Mouse (Mus musculus): ENCODE measurements around the gene Pdcd4.

Pdcd4 gene

GRCm38 (mm10) chr19:53869427-53870385 lies 22.3 kb upstream of the Pdcd4 start:
- in situ Hi-C loops (cut with MboI; ENCODE audit: low pct_unique_long_range_greater_than_20kb in 1 of 2, low sequenced_read_pairs in 2 of 2, unreplicated experiment in 1 of 2), result no loop called here

DNA sequence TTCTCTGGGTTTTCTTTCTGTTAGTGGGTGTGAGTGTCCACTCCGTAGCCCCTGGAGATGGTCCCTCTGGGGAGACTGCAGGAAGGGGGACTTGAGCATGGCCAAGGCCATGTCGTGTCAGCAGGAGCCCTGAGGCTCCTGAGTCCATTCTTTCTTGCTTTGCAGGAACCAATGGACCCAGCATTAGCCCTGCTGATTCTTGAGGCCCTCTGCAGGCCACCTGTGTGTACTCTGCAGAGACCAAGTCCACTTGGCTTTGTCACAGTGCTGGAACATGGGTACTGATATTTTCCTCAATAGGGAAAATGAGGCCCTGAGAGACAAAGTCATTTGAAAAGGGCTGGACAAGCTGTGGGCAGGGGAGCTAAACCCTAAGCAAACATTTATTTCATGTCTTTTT lies 21.5 kb upstream of the Pdcd4 start:
- in situ Hi-C loops (cut with MboI; ENCODE audit: low pct_unique_long_range_greater_than_20kb in 1 of 2, low sequenced_read_pairs in 2 of 2, unreplicated experiment in 1 of 2), result no loop called here

DNA sequence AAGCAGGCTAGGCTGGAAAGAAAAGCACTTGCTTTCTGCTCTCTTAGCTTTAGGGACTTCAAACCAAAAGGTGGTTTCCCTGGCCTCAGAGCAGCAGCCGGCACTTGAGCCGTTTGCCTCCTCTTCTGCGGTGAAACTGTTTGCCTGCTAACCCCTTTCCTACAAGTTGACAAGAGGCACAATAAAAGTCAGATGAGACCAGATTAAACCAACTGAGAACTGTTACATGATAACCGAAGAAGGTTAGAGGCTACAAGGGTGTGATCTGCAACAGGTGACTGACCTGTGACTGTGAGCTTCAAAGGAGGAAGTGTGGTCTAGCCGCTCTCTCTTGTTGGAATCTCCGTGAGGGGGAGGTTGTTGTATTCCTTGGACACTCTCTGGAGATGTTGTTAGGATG lies 20.5 kb upstream of the Pdcd4 start:
- in situ Hi-C loops (cut with MboI; ENCODE audit: low pct_unique_long_range_greater_than_20kb in 1 of 2, low sequenced_read_pairs in 2 of 2, unreplicated experiment in 1 of 2), result no loop called here

GRCm38 (mm10) chr19:53872994-53873713 lies 18.9 kb upstream of the Pdcd4 start:
- in situ Hi-C loops (cut with MboI; ENCODE audit: low pct_unique_long_range_greater_than_20kb in 1 of 2, low sequenced_read_pairs in 2 of 2, unreplicated experiment in 1 of 2), result no loop called here

GRCm38 (mm10) chr19:53875246-53875645 lies 16.8 kb upstream of the Pdcd4 start:
- in situ Hi-C loops (cut with MboI; ENCODE audit: low pct_unique_long_range_greater_than_20kb in 1 of 2, low sequenced_read_pairs in 2 of 2, unreplicated experiment in 1 of 2), result no loop called here

GRCm38 (mm10) chr19:53877779-53878178 lies 14.3 kb upstream of the Pdcd4 start:
- in situ Hi-C loops (cut with MboI; ENCODE audit: low pct_unique_long_range_greater_than_20kb in 1 of 2, low sequenced_read_pairs in 2 of 2, unreplicated experiment in 1 of 2), result no loop called here

GRCm38 (mm10) chr19:53880460-53880859 lies 11.6 kb upstream of the Pdcd4 start:
- in situ Hi-C loops (cut with MboI; ENCODE audit: low pct_unique_long_range_greater_than_20kb in 1 of 2, low sequenced_read_pairs in 2 of 2, unreplicated experiment in 1 of 2), result no loop called here

DNA sequence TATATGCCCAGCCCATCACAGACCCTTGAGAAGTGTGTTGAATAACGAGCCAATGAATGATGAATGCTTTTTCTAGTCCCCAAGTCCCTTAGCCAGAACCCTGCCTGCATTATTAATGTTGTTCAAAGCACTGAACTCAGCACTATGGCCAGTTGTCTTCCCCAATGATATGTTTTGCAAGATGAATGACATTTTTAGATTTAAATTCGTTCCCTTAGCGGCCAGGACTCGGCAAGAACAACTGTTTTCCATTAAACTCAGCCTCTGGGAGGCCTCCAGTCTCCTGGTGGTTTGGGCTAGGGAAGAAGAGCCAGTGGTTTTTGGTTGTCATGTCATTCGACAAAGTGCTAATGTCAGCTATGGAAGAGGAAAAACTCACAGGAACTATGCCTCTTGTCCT lies 10.2 kb upstream of the Pdcd4 start:
- in situ Hi-C loops (cut with MboI; ENCODE audit: low pct_unique_long_range_greater_than_20kb in 1 of 2, low sequenced_read_pairs in 2 of 2, unreplicated experiment in 1 of 2), result no loop called here

DNA sequence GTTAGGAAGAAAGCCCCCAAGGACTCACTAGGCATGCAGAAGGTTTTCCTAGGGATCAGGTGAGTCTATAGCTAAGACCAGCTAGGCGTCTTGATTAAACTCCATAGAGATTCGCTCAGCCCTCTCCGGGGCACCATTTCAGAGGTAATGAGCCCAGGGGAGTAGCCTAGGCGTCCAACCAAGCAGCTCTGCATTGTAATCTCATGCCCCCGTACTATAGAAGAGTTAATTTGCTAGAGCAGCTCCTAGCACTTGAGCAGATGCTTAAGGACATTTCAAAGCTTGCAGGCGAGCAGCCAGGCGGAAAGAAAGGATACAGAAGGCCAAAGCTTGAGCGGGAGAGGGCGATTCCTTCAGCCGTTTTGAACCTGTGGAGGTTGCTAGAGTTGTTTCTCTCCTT lies 6.6 kb upstream of the Pdcd4 start:
- in situ Hi-C loops (cut with MboI; ENCODE audit: low pct_unique_long_range_greater_than_20kb in 1 of 2, low sequenced_read_pairs in 2 of 2, unreplicated experiment in 1 of 2), result no loop called here

GRCm38 (mm10) chr19:53886576-53887370 lies 5.3 kb upstream of the Pdcd4 start:
- in situ Hi-C loops (cut with MboI; ENCODE audit: low pct_unique_long_range_greater_than_20kb in 1 of 2, low sequenced_read_pairs in 2 of 2, unreplicated experiment in 1 of 2), result no loop called here

- in situ Hi-C loops (cut with MboI; ENCODE audit: low pct_unique_long_range_greater_than_20kb in 1 of 2, low sequenced_read_pairs in 2 of 2, unreplicated experiment in 1 of 2), result no loop called here
Observed at GRCm38 (mm10) chr19:53887822-53888221, 4.2 kb upstream of the Pdcd4 start.

DNA sequence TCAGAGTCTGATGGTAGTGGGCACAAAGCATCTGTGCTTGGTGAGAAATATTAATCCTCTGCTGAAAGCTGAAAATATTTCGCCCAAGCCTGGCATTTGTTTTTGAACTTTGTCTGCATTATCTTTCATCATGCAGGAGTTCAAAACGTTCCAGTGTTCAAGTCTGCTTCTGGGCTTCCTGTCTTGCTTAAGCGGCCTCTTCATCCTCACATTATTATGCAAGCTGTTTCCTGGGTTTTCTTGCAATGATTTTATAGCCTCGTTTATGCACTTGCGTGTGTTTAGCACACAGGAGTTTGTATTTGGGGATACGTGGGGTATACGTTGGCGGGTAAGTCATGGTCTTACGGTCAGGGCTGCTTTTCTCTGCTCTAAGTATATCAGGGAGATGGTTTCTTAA lies 3.7 kb upstream of the Pdcd4 start:
- in situ Hi-C loops (cut with MboI; ENCODE audit: low pct_unique_long_range_greater_than_20kb in 1 of 2, low sequenced_read_pairs in 2 of 2, unreplicated experiment in 1 of 2), result no loop called here

DNA sequence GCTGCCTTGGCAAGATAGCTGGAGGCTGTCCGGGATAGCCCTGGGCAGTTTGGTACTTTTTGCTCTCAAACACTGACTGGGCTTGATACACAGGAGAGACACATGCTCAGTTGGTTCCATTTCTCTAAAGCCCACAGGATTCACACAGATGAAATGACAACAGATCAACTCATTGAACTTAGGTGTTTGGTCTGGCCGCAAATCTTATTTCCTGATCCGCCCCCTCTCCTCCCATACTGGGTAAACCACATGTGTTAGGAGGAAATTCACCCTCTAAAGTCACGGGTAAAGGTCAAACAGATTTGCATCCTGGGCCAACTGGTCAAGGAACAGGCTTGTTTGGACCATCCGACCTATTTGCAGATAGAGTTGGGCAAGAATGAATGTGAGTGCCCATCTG lies 2.5 kb upstream of the Pdcd4 start:
- in situ Hi-C loops (cut with MboI; ENCODE audit: low pct_unique_long_range_greater_than_20kb in 1 of 2, low sequenced_read_pairs in 2 of 2, unreplicated experiment in 1 of 2), result no loop called here

DNA sequence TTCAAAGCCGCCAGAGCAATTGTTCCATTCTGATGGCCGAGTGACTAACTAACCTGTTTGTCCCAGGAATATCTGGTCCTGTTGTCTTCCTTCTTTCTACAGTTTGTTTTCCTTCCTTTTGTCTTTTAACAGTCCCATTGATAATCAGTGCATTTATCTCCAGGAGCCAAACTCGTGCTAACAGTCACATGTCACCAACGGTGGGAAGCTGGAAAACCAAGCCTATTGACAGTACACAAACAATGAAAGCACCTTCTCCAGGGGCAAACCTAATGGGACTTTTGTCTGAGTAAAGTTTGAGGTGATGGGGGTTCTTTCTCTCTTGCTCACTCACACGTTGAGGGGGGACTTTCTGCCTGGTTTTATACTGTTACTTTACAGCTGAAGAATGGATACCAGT lies 1.8 kb upstream of the Pdcd4 start:
- in situ Hi-C loops (cut with MboI; ENCODE audit: low pct_unique_long_range_greater_than_20kb in 1 of 2, low sequenced_read_pairs in 2 of 2, unreplicated experiment in 1 of 2), result no loop called here

GRCm38 (mm10) chr19:53890781-53891251 lies 1.2 kb upstream of the Pdcd4 start:
- in situ Hi-C loops (cut with MboI; ENCODE audit: low pct_unique_long_range_greater_than_20kb in 1 of 2, low sequenced_read_pairs in 2 of 2, unreplicated experiment in 1 of 2), result no loop called here

GRCm38 (mm10) chr19:53891569-53891968 lies 462 bp upstream of the Pdcd4 start:
- in situ Hi-C loops (cut with MboI; ENCODE audit: low pct_unique_long_range_greater_than_20kb in 1 of 2, low sequenced_read_pairs in 2 of 2, unreplicated experiment in 1 of 2), result no loop called here

DNA sequence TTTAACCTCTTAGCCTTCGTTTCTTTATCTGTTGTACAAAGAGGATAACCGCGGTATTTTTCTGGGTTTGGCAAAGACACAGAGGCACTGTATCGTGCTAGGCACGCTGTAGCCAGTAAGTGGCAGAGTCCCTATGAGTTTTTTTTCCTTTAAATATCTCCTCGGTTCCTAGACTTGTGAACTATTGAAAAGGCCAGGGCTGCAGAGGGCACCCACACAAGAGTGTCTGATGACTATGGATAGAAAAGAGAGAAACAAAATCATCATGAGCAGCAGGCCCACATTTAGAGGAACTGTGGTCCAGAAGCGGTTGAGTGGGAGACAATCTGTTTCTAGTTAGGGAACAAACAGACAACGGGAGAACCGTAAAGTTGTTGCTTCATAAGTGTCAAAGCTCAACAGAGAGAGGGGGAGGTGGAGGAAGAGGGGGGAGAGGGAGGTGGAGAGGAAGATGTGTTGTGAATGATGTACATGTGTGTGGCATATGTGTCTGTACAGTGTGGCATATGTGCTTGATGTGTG lies 868 bp downstream of the Pdcd4 start:
- in situ Hi-C loops (cut with MboI; ENCODE audit: low pct_unique_long_range_greater_than_20kb in 1 of 2, low sequenced_read_pairs in 2 of 2, unreplicated experiment in 1 of 2), result no loop called here

- in situ Hi-C loops (cut with MboI; ENCODE audit: low pct_unique_long_range_greater_than_20kb in 1 of 2, low sequenced_read_pairs in 2 of 2, unreplicated experiment in 1 of 2), result no loop called here
Observed at GRCm38 (mm10) chr19:53893711-53894171, 1.7 kb downstream of the Pdcd4 start.
